Mouse (Mus musculus): ENCODE measurements around the gene Lrrc15. TPM values are rescaled to one million over a fixed set of nuclear protein-coding genes. Genes with fewer than 3 reads are reported as not detected.

Gene Lrrc15
- total RNA-seq (2023) = not detected

DNA sequence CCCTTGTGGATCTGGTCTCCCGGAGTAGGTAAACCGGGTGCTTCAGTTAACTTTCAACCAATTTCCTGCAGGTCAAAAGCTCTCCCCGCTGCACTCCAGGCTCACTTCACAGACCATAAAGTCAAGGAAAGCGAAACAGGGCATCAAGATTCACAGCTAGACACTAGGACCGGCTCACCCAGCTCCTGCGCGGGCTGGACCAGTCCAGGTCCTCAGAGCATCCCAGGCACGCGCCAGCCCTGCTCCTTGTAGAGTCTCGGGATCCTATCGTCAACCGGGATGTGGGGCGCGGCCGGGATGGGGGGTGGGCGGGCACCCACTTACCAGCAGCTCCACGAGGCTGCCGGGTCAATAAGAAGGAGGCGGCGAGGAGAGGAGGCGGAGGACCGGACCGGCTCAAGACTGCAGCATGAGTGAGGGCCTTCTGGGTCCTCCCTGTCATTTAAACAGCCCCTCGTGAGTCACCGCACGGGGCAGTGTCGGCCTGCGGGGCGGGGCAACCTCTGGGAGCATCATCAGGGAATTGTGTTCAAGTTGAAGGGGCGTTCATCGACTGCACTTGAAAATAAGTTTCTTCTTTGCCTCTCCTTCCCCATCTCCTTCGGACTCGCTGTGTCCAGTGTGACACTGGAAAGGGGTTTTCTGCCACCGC lies at the start of gene Lrrc15:
Gene Lrrc15, minus strand, starts transcription at position 413 of the 652 bp plus-strand sequence.

DNA sequence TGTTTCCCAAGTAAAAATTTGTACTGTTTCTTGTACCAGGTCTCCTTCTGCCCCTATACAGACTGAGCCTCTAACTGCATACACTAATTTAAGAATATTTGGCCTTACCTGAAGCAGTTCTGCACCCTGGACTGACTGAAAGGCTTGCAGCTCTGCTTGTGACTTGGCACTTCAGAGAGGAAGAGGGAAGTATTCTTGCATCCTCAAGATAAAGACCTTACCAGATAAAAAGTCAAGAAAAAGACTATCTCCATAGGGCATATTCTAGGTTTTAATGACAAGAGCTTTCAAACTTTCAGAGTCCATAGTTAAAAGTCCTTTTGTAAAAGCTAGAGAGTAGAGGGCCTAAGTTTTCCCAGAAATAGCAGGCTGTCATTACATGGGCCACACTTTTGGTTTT lies 27.6 kb upstream of the Lrrc15 start, which contains the start of gene Gp5:
Gene Gp5, minus strand, starts transcription at position 133 of the 400 bp plus-strand sequence.

DNA sequence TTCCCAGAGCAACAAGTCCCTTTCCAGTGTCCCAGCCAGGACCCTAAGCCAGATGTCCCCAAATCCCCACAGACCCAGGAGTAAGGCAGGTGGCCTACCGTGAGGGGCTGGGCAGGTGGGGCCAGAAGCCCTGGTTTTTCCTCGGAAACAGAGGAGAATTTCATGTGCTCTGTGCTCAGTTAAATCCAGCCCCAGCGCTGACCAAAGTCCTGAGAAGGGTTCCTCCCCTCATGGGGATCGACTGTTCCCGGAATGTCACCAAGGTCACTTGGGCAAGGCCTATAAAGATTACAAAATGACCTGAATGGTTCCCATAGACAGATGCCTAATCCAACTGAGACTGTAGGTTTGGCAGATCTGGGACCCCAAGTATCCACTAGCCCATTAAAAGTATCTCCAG lies 15.7 kb downstream of the Lrrc15 start, which contains the start of gene Cpn2:
Gene Cpn2, minus strand, starts transcription at position 141 of the 400 bp plus-strand sequence.

Other genes with a start within 250 kb of the Lrrc15 start
- gene Hes1, start 218.9 kb downstream of the Lrrc15 start, total RNA-seq (2023) = 10.5 TPM
- not detected for gene Cpn2, start 15.8 kb downstream of the Lrrc15 start, total RNA-seq (2023)
- gene Gp5, start 27.5 kb upstream of the Lrrc15 start, total RNA-seq (2023) = 0.94 TPM
- gene Atp13a3, start 122.7 kb upstream of the Lrrc15 start, total RNA-seq (2023) = 106 TPM

Measured in CD4-positive naive resting alpha-beta T cell, adult 76 days (primary cell).